Mouse (Mus musculus) olfactory bulb, adult 2 months (tissue): Measurements from ENCODE around the gene Celf2. TPM values are rescaled to one million over a fixed set of nuclear protein-coding genes. Genes with fewer than 3 reads are reported as not detected.

Experiments
- H3K27ac ChIP-seq: fragments of 200-500 bp; 2 replicates; pipeline ENCODE4 v1.5.1; 2012; ENCODE audit warnings: low read depth, low read length; ENCODE audit not compliant: insufficient read depth
- H3K4me1 ChIP-seq: fragments of 200-500 bp; 2 replicates; pipeline ENCODE4 v1.6.1; 2012; ENCODE audit warnings: low read length; ENCODE audit not compliant: control insufficient read depth, insufficient read depth
- H3K4me3 ChIP-seq: fragments of 200-500 bp; 2 replicates; pipeline ENCODE4 v1.5.1; 2012; ENCODE audit warnings: mild to moderate bottlenecking, low read depth, low read length, moderate library complexity; ENCODE audit not compliant: insufficient read depth
- CTCF ChIP-seq: fragments of 200-500 bp; IDR thresholded peaks from 2 replicates; pipeline ENCODE4 v1.5.1; 2012; ENCODE audit warnings: low read depth, mild to moderate bottlenecking, low read length, moderate library complexity; ENCODE audit not compliant: insufficient read depth
- POLR2A ChIP-seq: fragments of 200-500 bp; IDR thresholded peaks from 2 replicates; pipeline ENCODE4 v1.6.1; 2012; ENCODE audit warnings: mild to moderate bottlenecking, low read depth, low read length, moderate library complexity; ENCODE audit not compliant: insufficient read depth
- WGBS: fragments of 180-500 bp; shearing (Covaris S2); methylation state at CpG from one replicate; pipeline ENCODE4 v1.1.7; 2018; 5-methylcytosine and 5-hydroxymethylcytosine counted together
- polyA plus RNA-seq: library from polyadenylated mRNA; stranded (reverse); fragments of >200 nt; gene quantifications from 2 replicates; pipeline ENCODE4 v1.2.4, GENCODE M21; 2012; ENCODE audit warnings: low replicate concordance; ENCODE audit not compliant: missing spikeins, insufficient read depth, insufficient read length

The Celf2 gene
- polyA plus RNA-seq, 1 experiment, result 447 TPM

GRCm38 (mm10) chr2:6604347-6604746 lies 905.0 kb downstream of the Celf2 start:
- Histone ChIP-seq H3K4me1 (peaks cover 2% of the 10 kb centered on the region; the same call in 1 of the 2 replicates), H3K27ac (no peak overlapping the region), H3K4me3 (no peak overlapping the region)
- WGBS, result 91% methylated on average over 2 of the region's 2 CpGs
- TF ChIP-seq POLR2A, result no peak
- no peak for TF ChIP-seq CTCF

GRCm38 (mm10) chr2:6603880-6604279 lies 905.5 kb downstream of the Celf2 start:
- no peak overlapping the region for H3K27ac ChIP-seq
- WGBS, result 82% methylated on average over 6 of the region's 6 CpGs
- TF ChIP-seq POLR2A, result no peak
- no peak for TF ChIP-seq CTCF
- H3K4me3 ChIP-seq, result no peak overlapping the region
- H3K4me1 ChIP-seq, result peaks cover 2% of the 10 kb centered on the region; the same call in 1 of the 2 replicates

- no peak overlapping the region for H3K4me3 ChIP-seq
- peaks cover 6% of the 10 kb centered on the region for H3K4me1 ChIP-seq
- no peak for TF ChIP-seq CTCF
- no peak for TF ChIP-seq POLR2A
- 87% methylated on average over 4 of the region's 4 CpGs for WGBS
- no peak overlapping the region for H3K27ac ChIP-seq
Observed at GRCm38 (mm10) chr2:6602163-6602562, 907.2 kb downstream of the Celf2 start.

GRCm38 (mm10) chr2:6598879-6599167 lies 910.5 kb downstream of the Celf2 start:
- H3K27ac ChIP-seq, result no peak overlapping the region
- WGBS, result 74% methylated on average over 1 of the region's 1 CpGs
- no peak overlapping the region for H3K4me3 ChIP-seq
- TF ChIP-seq CTCF, result no peak
- TF ChIP-seq POLR2A, result no peak
- H3K4me1 ChIP-seq, result peaks cover 11% of the 10 kb centered on the region

GRCm38 (mm10) chr2:6598124-6598878 lies 911.1 kb downstream of the Celf2 start:
- whole genome bisulfite sequencing, result 59% methylated on average over 8 of the region's 8 CpGs

GRCm38 (mm10) chr2:6594736-6595135 lies 914.6 kb downstream of the Celf2 start:
- no peak for TF ChIP-seq CTCF
- TF ChIP-seq POLR2A, result no peak
- no peak overlapping the region for H3K4me3 ChIP-seq
- 15% methylated on average over 1 of the region's 1 CpGs for WGBS
- peaks cover 22% of the 10 kb centered on the region for H3K4me1 ChIP-seq
- no peak overlapping the region for H3K27ac ChIP-seq

More at GRCm38 (mm10) chr2:6598124-6598878, 911.1 kb downstream of the Celf2 start:
- peaks cover 16% of the 10 kb centered on the region for H3K4me1 ChIP-seq
- no peak overlapping the region for H3K4me3 ChIP-seq
- TF ChIP-seq CTCF (no peak), POLR2A (no peak)
- no peak overlapping the region for H3K27ac ChIP-seq

GRCm38 (mm10) chr2:6594160-6594559 lies 915.2 kb downstream of the Celf2 start:
- Histone ChIP-seq H3K4me1 (peaks cover 22% of the 10 kb centered on the region), H3K27ac (no peak overlapping the region), H3K4me3 (no peak overlapping the region)
- WGBS, result 47% methylated on average over 3 of the region's 3 CpGs
- TF ChIP-seq CTCF (no peak), POLR2A (no peak)

- Histone ChIP-seq H3K4me1 (peaks cover 22% of the 10 kb centered on the region), H3K27ac (no peak overlapping the region), H3K4me3 (no peak overlapping the region)
- WGBS, result 79% methylated on average over 14 of the region's 14 CpGs
- TF ChIP-seq POLR2A (no peak), CTCF (no peak)
Observed at GRCm38 (mm10) chr2:6593739-6594138, 915.6 kb downstream of the Celf2 start.

GRCm38 (mm10) chr2:6586122-6586681 lies 923.2 kb downstream of the Celf2 start:
- H3K4me1 ChIP-seq, result peaks cover 9% of the 10 kb centered on the region; the same call in 1 of the 2 replicates
- no peak overlapping the region for H3K27ac ChIP-seq
- TF ChIP-seq CTCF (no peak), POLR2A (no peak)
- no peak overlapping the region for H3K4me3 ChIP-seq
- 61% methylated on average over 10 of the region's 10 CpGs for WGBS
